Mouse (Mus musculus): Measurements from ENCODE around the gene Gm30302. TPM values are rescaled to one million over a fixed set of nuclear protein-coding genes. Genes with fewer than 3 reads are reported as not detected.

Gene Gm30302
- not detected in 2 replicates for polyA plus RNA-seq (2014; fragmentation: Nextera tagmentation; extraction: Ambion mirVana)

- Histone ChIP-seq H3K27ac (ENCODE audit: low read depth, low read length) (no peak within 1 kb of the TSS), H3K4me2 (replicated peaks; ENCODE audit: low read depth, low read length) (no peak within 1 kb of the TSS), H3K4me3 (ENCODE audit: low read depth, low read length) (no peak within 1 kb of the TSS), H3K36me3 (ENCODE audit: control insufficient read depth, insufficient read depth, low read length) (no peaks in the 10 kb centered on the region), H3K4me1 (replicated peaks; ENCODE audit: control insufficient read depth, insufficient read depth, low read length) (no peaks in the 10 kb centered on the region), H3K9ac (ENCODE audit: low read depth, low read length) (no peak within 1 kb of the TSS), H3K9me3 (ENCODE audit: control insufficient read depth, low read length) (no peaks in the 10 kb centered on the region), H3K27me3 (ENCODE audit: control insufficient read depth, insufficient read depth, low read length) (no peaks in the 10 kb centered on the region)
- DNase-seq (ENCODE audit: low spot score) = no peak
- WGBS = 85% methylated on average over 1 of the region's 1 CpGs
- no peak for ATAC-seq (ENCODE audit: low FRiP score)
Measured at GRCm38 (mm10) chr13:49798901-49799300, at the start of gene Gm30302. Gene Gm30302 (minus strand): TSS chr13:49799001.

DNA sequence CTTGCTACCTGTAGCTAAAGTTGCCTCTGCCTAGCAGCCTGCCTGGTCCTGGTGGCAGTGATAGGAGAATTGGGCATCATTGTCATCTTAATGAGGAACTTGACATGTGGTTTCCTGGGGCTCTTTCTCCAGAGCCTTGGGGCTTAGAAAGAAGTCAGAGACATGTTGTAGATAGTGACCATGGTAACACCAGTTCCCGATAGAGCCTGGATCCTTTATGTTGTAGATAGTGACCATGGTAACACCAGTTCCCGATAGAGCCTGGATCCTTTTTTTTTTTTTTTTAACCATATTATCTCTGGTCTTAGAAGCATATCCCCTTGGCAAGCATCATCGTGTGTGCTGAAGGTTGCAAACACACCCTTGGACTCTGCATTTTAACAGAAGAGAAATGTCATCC, 48.0 kb upstream of the Gm30302 start:
- no peak overlapping the region for H3K4me3 ChIP-seq (ENCODE audit: low read depth, low read length)
- ATAC-seq (ENCODE audit: low FRiP score) = no peak
- no peaks in the 10 kb centered on the region for H3K9me3 ChIP-seq (ENCODE audit: control insufficient read depth, low read length)
- H3K27ac ChIP-seq (ENCODE audit: low read depth, low read length) = no peak overlapping the region
- H3K4me2 ChIP-seq (replicated peaks; ENCODE audit: low read depth, low read length) = no peak overlapping the region
- no peak for DNase-seq (ENCODE audit: low spot score)
- WGBS = 86% methylated on average over 3 of the region's 3 CpGs
- H3K4me1 ChIP-seq (replicated peaks; ENCODE audit: control insufficient read depth, insufficient read depth, low read length) = no peaks in the 10 kb centered on the region
- H3K27me3 ChIP-seq (ENCODE audit: control insufficient read depth, insufficient read depth, low read length) = no peaks in the 10 kb centered on the region
- H3K36me3 ChIP-seq (ENCODE audit: control insufficient read depth, insufficient read depth, low read length) = no peaks in the 10 kb centered on the region
- H3K9ac ChIP-seq (ENCODE audit: low read depth, low read length) = no peak overlapping the region

GRCm38 (mm10) chr13:49846141-49846540, 47.3 kb upstream of the Gm30302 start:
- no peak overlapping the region for H3K4me2 ChIP-seq (replicated peaks; ENCODE audit: low read depth, low read length)
- WGBS = 75% methylated on average over 3 of the region's 3 CpGs
- ATAC-seq (ENCODE audit: low FRiP score) = no peak
- no peak overlapping the region for H3K9ac ChIP-seq (ENCODE audit: low read depth, low read length)
- no peaks in the 10 kb centered on the region for H3K27me3 ChIP-seq (ENCODE audit: control insufficient read depth, insufficient read depth, low read length)
- no peaks in the 10 kb centered on the region for H3K4me1 ChIP-seq (replicated peaks; ENCODE audit: control insufficient read depth, insufficient read depth, low read length)
- H3K36me3 ChIP-seq (ENCODE audit: control insufficient read depth, insufficient read depth, low read length) = no peaks in the 10 kb centered on the region
- no peak for DNase-seq (ENCODE audit: low spot score)
- 0 out of 2 replicates have a peak, but pooled peaks cover under 1% of the 10 kb centered on the region for H3K9me3 ChIP-seq (ENCODE audit: control insufficient read depth, low read length)
- H3K27ac ChIP-seq (ENCODE audit: low read depth, low read length) = no peak overlapping the region
- H3K4me3 ChIP-seq (ENCODE audit: low read depth, low read length) = no peak overlapping the region

GRCm38 (mm10) chr13:49845663-49846062, 46.9 kb upstream of the Gm30302 start:
- Histone ChIP-seq H3K9ac (ENCODE audit: low read depth, low read length) (no peak overlapping the region), H3K4me3 (ENCODE audit: low read depth, low read length) (no peak overlapping the region), H3K27me3 (ENCODE audit: control insufficient read depth, insufficient read depth, low read length) (no peaks in the 10 kb centered on the region), H3K4me1 (replicated peaks; ENCODE audit: control insufficient read depth, insufficient read depth, low read length) (no peaks in the 10 kb centered on the region), H3K27ac (ENCODE audit: low read depth, low read length) (no peak overlapping the region), H3K4me2 (replicated peaks; ENCODE audit: low read depth, low read length) (no peak overlapping the region), H3K36me3 (ENCODE audit: control insufficient read depth, insufficient read depth, low read length) (no peaks in the 10 kb centered on the region), H3K9me3 (ENCODE audit: control insufficient read depth, low read length) (0 out of 2 replicates have a peak, but pooled peaks cover 3% of the 10 kb centered on the region)
- no peak for DNase-seq (ENCODE audit: low spot score)
- ATAC-seq (ENCODE audit: low FRiP score) = no peak
- 92% methylated on average over 3 of the region's 3 CpGs for WGBS

DNA sequence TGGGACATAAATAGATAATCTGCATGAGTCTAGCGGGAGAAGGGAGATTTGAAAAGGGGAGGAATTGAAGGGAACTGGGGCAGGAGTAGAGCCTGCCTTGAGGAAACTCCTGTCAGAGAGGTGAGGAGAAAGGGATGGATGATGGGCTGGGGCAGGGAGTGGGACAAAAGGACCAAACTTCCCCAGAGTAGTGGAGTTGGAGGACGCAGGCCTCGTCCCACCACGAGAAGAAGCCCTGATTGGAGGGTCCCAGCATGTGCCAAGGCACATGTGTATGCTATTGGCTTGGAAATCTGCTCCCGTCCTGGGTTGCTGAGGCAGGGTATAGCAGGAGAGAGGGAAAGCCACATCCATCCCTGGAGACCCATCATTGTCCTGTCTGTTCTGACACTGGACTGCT, 45.3 kb upstream of the Gm30302 start:
- Histone ChIP-seq H3K27ac (ENCODE audit: low read depth, low read length) (no peak overlapping the region), H3K4me3 (ENCODE audit: low read depth, low read length) (no peak overlapping the region), H3K36me3 (ENCODE audit: control insufficient read depth, insufficient read depth, low read length) (no peaks in the 10 kb centered on the region), H3K9me3 (ENCODE audit: control insufficient read depth, low read length) (0 out of 2 replicates have a peak, but pooled peaks cover 3% of the 10 kb centered on the region), H3K4me2 (replicated peaks; ENCODE audit: low read depth, low read length) (no peak overlapping the region), H3K9ac (ENCODE audit: low read depth, low read length) (no peak overlapping the region), H3K4me1 (replicated peaks; ENCODE audit: control insufficient read depth, insufficient read depth, low read length) (no peaks in the 10 kb centered on the region), H3K27me3 (ENCODE audit: control insufficient read depth, insufficient read depth, low read length) (no peaks in the 10 kb centered on the region)
- 88% methylated on average over 5 of the region's 5 CpGs for WGBS
- ATAC-seq (ENCODE audit: low FRiP score) = no peak
- no peak for DNase-seq (ENCODE audit: low spot score)

- Histone ChIP-seq H3K4me3 (ENCODE audit: low read depth, low read length) (no peak overlapping the region), H3K9ac (ENCODE audit: low read depth, low read length) (no peak overlapping the region), H3K27me3 (ENCODE audit: control insufficient read depth, insufficient read depth, low read length) (no peaks in the 10 kb centered on the region), H3K4me1 (replicated peaks; ENCODE audit: control insufficient read depth, insufficient read depth, low read length) (no peaks in the 10 kb centered on the region), H3K36me3 (ENCODE audit: control insufficient read depth, insufficient read depth, low read length) (no peaks in the 10 kb centered on the region), H3K4me2 (replicated peaks; ENCODE audit: low read depth, low read length) (no peak overlapping the region), H3K27ac (ENCODE audit: low read depth, low read length) (no peak overlapping the region), H3K9me3 (ENCODE audit: control insufficient read depth, low read length) (0 out of 2 replicates have a peak, but pooled peaks cover 3% of the 10 kb centered on the region)
- ATAC-seq (ENCODE audit: low FRiP score) (no peak), DNase-seq (ENCODE audit: low spot score) (no peak)
Measured at GRCm38 (mm10) chr13:49841186-49841585, 42.4 kb upstream of the Gm30302 start.

DNA sequence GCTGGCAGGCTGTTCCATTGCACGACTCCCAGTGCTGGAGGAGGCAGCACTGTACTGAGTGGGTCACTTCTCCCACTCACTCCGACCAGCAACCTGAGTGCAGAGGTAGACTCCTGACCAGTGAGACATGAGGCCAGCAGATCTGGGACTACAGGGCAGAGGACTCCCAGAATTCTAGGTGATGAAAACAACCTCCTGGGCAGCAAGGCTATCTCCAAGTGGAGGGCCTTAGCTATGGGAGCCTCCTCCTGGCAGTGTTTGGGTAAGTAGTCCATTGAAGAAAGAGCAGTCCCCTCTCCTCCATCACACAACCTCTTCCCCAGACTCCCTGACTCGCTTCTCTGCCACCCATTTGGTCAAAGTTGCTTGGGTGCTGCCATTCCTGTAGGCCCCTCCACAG, 31.6 kb upstream of the Gm30302 start:
- Histone ChIP-seq H3K9ac (ENCODE audit: low read depth, low read length) (no peak overlapping the region), H3K4me2 (replicated peaks; ENCODE audit: low read depth, low read length) (no peak overlapping the region), H3K27ac (ENCODE audit: low read depth, low read length) (no peak overlapping the region), H3K4me1 (replicated peaks; ENCODE audit: control insufficient read depth, insufficient read depth, low read length) (no peaks in the 10 kb centered on the region), H3K36me3 (ENCODE audit: control insufficient read depth, insufficient read depth, low read length) (no peaks in the 10 kb centered on the region), H3K27me3 (ENCODE audit: control insufficient read depth, insufficient read depth, low read length) (no peaks in the 10 kb centered on the region), H3K9me3 (ENCODE audit: control insufficient read depth, low read length) (no peaks in the 10 kb centered on the region), H3K4me3 (ENCODE audit: low read depth, low read length) (no peak overlapping the region)
- WGBS = 86% methylated on average over 3 of the region's 3 CpGs
- DNase-seq (ENCODE audit: low spot score) = no peak
- ATAC-seq (ENCODE audit: low FRiP score) = no peak

DNA sequence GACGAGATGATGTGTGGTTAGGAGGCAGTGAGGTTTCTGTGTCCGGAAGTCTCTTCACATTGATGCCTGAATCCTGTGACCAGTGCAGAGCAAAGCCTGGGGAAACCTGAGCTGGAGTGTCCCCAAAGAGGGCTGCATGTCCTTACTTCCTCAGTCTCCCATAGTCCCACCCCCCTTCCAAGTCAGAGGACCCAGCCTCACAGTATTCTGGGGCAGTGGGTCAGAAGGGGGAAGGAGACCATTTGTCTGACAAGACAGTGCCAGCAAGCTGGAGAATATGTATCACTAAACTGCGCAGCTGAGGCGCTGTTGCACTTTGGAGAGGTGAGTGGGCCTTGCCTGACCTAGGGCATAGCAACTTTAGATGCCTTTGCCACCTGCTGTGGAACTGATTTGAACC, 26.5 kb upstream of the Gm30302 start:
- 85% methylated on average over 4 of the region's 4 CpGs for WGBS
- Histone ChIP-seq H3K4me2 (replicated peaks; ENCODE audit: low read depth, low read length) (no peak overlapping the region), H3K9me3 (ENCODE audit: control insufficient read depth, low read length) (no peaks in the 10 kb centered on the region), H3K9ac (ENCODE audit: low read depth, low read length) (no peak overlapping the region), H3K4me3 (ENCODE audit: low read depth, low read length) (no peak overlapping the region), H3K4me1 (replicated peaks; ENCODE audit: control insufficient read depth, insufficient read depth, low read length) (no peaks in the 10 kb centered on the region), H3K27me3 (ENCODE audit: control insufficient read depth, insufficient read depth, low read length) (no peaks in the 10 kb centered on the region), H3K36me3 (ENCODE audit: control insufficient read depth, insufficient read depth, low read length) (no peaks in the 10 kb centered on the region), H3K27ac (ENCODE audit: low read depth, low read length) (no peak overlapping the region)
- ATAC-seq (ENCODE audit: low FRiP score) = no peak
- DNase-seq (ENCODE audit: low spot score) = no peak

- 88% methylated on average over 3 of the region's 3 CpGs for WGBS
- ATAC-seq (ENCODE audit: low FRiP score) (no peak), DNase-seq (ENCODE audit: low spot score) (no peak)
Measured at GRCm38 (mm10) chr13:49814958-49815357, 16.2 kb upstream of the Gm30302 start.

More at GRCm38 (mm10) chr13:49814958-49815357, 16.2 kb upstream of the Gm30302 start:
- no peak overlapping the region for H3K4me3 ChIP-seq (ENCODE audit: low read depth, low read length)
- no peaks in the 10 kb centered on the region for H3K9me3 ChIP-seq (ENCODE audit: control insufficient read depth, low read length)
- no peaks in the 10 kb centered on the region for H3K4me1 ChIP-seq (replicated peaks; ENCODE audit: control insufficient read depth, insufficient read depth, low read length)
- H3K27me3 ChIP-seq (ENCODE audit: control insufficient read depth, insufficient read depth, low read length) = no peaks in the 10 kb centered on the region
- H3K36me3 ChIP-seq (ENCODE audit: control insufficient read depth, insufficient read depth, low read length) = no peaks in the 10 kb centered on the region
- H3K9ac ChIP-seq (ENCODE audit: low read depth, low read length) = no peak overlapping the region
- H3K4me2 ChIP-seq (replicated peaks; ENCODE audit: low read depth, low read length) = no peak overlapping the region
- H3K27ac ChIP-seq (ENCODE audit: low read depth, low read length) = no peak overlapping the region

Measured in hindbrain, embryonic 11.5 days (tissue).